Mouse (Mus musculus) yolk sac, embryonic 10.5 days (tissue): ENCODE measurements at regions not wholly inside any gene's neighbourhood (a gene's known extent, or its start where the extent isn't known, plus 50 kb on each side); places are given as distances from the start of the nearest gene placed in this dataset.

Experiments
- DNase-seq: peaks from one replicate; pipeline ENCODE4 v3.0.0-alpha.2; 2017; ENCODE audit warnings: low spot score

DNA sequence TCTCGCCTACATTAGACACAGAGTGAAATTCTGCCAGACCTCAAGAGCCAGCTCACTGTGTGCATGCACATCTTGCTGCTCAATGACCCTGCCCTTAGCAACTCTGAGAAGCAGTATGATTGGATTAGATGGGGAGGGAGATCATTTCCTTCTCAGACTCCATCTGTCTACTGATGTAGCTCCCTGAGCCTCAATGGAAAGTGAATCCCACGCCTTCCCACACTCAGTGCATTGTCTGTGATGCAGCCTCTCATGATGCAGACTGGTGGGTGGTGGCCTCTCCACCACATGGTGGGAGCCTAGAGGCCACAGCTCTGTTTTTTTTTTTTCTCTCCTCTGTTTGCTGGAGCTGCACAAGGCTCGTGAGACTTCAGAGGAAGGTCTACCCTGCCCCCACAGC, 447.1 kb upstream of the Zmiz1 start:
- DNase-seq, result no peak

DNA sequence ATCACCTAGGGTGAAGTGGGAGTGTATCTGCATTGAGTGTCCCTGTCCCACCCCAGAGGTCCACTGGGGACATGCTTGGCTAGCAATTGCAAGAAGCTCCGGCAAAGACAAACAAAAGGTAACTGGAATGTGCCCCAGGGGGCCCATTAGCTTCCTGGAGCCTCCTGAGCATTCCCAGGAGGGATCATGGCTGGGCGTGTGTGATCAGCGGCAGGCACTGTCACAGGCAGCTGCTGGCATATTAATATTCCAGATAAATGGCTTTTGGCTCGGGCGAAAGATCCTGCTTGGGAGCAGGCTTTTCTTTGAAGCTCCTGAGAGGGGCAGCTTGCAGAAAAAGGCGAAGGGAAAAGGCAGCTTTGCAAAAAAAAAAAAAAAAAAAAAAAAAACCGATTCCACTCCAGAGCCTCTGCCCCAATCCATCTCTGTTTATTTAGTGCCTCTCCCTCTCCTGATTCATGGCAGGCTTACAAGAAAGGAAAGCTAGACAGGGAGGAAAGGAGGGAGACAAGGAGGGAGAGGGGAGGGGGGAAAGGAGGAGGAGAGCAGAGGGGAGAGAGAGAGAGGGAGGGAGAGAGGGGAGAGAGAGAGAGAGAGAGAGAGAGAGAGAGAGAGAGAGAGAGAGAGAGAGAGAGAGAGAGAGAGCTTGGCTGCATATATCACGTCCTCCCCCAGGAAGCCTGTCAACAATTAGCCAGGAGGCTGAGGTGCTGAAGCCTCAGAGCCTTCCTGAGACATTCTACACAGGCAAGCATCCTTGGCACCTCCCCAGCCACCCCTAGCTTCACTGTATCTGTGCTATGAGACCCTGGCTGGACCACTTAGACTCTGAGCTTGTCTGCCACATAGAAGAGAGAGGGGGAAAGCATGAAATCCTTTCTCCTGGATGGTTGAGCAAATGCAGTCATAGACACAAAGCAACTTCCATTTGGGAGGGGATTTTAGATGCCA, 443.4 kb upstream of the Zmiz1 start:
- peak; percentile 66 for DNase-seq

DNA sequence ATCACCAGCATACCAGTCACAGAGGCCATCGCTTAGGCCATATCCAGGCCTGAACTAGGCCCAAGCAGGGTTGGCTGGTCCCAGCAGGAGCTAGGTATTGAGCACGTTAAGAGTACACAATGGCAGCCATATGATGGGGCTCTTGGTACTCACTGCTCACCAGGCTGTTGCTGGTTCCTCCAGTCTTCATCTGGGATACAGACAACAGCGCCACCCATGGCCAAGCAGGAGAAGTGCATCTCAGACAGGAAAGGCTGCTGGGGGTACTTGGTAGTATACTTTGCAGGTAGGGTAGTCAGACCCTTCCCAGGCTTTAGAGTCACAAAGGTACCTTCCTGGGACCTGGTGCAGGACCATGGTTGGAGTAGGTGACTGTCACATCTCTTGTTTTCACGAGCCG, 441.1 kb upstream of the Zmiz1 start:
- no peak for DNase-seq

DNA sequence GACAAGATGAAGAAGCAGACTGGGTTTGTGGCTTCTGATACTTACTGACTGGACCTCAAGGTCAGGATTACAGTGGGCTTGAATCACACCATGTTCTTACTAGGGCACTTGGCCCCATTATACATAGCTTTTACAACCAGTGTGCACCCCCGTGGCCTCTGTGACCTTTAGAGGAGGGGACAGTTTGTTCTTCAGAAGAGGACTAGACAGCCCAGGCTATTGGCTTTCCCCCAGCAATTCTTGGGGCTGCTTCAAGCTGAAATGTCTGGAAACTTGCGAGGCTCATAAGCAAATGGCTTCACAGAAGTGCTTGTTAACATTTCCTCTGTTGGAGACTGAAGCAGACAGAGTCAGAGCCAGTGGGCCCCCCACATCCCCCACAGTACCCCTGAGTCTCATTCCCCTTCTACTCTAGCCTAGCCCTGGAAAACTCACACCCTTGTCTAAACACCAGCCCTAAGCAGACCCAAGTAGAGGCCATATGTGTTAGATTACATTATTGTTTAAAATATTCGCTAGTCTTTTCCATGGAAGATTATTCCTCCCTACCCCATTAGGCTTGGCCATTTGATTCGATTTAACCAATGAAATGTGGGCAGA, 439.6 kb upstream of the Zmiz1 start:
- DNase-seq, result no peak

DNA sequence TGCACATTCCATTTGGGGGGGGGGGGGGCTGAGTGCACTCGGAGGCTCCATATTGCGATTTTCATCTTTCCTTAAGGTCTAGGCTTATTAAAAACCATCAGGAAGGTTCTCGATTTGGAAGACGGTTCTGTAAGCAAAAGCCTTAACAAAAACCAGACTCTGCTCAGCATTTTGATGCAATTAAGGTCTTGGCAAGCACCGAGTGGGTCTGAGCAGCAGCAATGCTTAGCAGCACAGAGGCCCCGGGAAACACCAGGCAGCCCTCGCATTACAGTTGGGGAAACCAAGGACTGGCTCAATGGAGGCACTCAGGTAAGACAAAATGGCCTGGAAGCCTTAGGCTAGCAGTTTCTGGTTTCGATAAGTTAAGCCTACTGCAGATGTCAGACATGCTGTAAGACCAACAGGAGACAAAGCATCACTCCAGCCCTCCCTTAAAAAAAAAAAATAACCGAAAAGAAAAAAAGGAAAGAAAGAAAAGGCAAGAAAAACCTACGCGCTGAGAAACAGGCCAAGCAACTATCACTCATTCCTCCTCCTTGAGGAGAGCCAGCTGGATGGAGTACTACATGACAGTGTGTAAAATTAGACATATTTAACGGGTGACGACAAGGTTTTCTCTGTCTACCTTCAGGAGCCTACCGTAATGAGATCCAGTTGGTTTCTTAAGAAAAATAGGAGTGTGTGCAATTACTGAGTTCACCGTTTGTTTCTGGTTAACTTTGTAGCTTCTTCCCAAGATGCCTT, 436.3 kb upstream of the Zmiz1 start:
- DNase-seq, result no peak

DNA sequence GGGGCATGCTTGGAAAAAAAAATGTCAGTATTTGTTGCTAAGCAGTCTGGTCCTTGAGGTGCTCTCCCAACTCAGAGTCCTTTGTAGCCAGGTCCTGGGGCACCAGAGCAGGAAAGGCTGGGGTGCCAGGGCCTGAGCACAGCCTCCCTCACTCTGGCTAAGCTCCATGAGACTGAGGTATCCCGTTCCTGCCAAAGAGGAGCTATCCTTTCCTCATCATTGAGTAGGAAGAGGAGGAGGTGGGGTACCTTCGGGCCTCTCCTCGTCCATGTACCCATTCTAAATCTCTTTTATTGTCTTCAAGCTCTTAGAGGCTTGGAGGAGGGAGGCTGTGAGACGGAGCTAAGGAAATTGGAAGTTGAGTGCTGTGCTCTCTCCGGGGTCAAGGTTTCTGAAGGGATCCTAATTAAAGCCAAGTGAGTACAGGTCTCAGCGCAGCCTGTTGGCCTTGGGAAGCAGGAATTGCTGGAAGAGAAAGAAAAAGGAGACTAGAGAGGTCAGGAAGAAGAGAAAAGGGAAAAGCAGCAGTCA, 435.6 kb upstream of the Zmiz1 start:
- no peak for DNase-seq

DNA sequence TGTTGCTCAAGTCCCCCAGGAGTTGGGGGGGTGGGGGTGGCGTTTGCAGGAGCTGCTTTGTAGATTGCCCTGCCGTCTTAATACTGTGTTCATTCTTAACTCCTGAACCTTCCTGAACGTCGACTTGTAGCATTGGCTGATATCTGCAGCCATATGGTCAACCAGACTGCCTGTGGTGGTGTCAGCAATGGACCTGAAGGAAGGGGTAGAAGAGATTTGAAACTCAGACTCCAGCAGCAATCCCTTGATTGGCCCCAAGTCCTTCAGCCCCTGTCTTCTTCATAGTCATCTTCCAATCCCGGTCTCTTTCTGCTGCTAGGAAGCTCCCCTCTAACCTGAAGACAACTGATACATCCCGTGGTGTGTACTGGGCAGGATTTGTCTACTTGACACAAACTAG, 433.9 kb upstream of the Zmiz1 start:
- DNase-seq, result no peak

DNA sequence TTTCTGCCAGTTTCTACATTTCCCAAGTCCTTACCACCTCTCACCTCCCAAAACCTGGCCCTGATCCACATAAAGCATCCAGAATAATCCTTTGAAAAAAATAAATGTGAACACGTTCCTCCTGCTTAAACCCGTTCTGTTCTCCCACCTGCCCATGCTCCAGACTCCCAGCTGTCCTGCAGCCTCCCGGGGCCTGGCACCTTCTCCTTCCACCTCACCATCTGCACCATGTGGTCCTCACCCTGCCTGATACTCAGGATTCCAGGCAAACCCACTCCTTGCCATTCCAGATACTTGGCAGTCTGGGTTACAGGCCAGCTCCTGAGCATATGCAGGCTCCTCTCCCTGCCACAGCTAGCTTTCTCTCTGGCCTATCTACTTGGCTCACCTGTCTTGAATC, 431.9 kb upstream of the Zmiz1 start:
- DNase-seq, result no peak

DNA sequence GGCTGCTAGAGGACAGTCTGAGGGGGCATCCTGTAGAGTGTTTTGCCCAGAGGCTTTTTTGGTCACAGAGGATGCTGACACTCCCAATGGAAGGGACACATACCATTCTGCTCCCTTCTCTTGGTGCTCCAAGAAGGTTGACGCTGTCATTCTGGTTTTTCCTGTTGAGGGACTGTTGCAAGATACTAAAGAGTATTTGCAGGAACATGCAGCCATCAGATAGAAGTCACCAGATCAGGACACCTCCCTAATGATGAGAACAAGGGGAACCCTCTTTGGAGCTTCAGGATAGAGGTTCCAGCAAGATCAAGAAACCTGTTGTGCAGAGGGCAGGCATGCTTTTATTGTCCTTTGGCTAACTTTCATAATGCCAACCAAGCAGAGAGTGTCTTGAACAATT, 431.1 kb upstream of the Zmiz1 start:
- DNase-seq, result no peak

DNA sequence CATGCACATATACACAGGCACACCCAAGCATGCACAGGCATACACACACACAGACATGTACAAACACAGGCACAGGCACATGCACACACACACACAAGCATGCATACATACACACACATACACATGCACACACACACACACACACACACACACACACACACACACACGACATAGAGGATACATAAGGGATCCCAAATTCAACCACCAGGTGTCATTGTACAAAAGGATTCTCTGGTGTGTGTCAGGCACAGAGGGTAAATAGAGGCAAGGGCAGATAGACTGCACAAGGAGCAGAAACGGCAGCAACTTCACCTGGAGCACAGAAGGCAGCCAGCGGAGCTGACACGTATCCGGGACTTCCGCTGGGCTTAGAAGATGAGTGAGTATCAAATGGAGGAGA, 428.1 kb upstream of the Zmiz1 start:
- no peak for DNase-seq

DNA sequence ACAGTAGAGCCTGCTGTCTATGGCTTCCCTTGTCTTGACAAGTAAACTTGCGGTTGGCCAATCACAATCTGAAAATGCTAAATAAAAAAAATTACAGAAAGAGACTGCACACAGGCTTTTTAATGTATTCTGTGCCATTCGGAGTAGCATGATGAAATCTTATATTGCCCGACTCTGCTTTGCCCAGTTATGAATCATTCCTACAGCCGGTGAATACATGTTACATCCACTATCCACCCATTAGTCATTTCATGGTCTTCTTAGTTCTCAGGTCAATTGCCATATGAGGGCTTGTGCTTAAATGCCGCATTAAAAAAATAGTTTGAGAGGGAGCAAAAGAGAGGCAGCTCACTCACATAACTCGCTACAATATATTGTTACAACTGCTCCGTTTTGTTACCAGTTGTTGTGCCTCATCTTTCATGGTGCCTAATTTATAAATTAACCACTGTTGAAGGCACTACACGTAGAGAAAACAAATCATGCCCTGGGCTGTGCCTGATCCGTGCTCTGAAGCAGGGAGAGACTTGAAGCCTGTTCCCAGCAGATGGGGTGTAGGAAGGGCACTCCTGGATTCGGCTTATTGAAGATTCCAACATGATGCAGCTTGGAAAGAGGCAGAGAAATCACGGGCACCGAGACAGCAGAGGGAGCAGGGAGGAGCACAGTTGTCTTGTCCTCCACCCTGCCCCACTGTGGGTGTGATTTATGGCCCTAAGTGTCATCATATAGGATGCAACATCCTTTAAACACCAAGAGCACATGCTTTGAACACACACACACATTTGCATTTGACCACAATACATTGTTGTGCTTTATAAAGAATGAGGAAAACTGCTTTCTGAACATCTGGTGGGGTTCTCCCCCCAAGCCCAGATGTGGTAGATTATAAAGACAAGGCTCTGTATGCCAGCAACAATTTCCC, 427.0 kb upstream of the Zmiz1 start:
- no peak for DNase-seq

DNA sequence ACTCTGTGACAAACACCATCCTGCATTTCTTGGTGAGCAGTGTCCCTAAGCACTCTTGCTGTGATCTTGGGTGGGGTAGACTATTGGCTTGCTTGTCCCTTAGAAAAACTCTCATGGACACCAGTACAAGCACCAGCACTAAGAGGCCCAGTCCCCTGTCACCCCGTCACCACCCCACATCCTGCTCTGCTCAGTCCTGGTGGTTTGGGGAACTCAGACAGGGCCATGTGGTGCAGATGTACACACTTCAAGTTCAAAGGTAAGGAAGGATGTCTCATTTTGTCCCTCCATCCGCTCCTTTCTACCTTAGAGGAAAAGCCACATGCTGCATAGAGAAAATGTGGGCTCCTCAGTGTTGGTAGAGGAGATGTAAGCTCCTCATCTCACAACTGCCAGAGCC, 426.1 kb upstream of the Zmiz1 start:
- no peak for DNase-seq

DNA sequence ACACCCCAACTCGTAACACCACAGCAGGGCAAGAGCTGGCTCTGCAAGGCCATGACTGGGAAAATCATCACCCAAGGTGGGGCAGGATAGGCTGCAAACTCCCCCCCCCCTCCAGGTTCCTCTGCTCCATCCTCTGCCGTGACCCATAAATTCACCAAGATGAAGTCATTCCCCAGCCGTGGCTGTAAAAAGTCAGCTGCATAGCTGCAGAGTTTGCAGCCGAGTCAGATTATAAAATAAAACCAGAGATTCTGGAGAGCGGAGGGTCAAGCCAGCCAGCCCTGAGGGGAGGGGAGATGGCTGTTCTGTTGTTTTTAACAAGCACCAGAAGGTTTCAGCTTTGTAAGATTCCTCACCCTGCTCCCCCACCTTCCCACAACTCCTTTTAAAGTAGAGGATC, 416.7 kb upstream of the Zmiz1 start:
- DNase-seq, result peak; percentile 48

DNA sequence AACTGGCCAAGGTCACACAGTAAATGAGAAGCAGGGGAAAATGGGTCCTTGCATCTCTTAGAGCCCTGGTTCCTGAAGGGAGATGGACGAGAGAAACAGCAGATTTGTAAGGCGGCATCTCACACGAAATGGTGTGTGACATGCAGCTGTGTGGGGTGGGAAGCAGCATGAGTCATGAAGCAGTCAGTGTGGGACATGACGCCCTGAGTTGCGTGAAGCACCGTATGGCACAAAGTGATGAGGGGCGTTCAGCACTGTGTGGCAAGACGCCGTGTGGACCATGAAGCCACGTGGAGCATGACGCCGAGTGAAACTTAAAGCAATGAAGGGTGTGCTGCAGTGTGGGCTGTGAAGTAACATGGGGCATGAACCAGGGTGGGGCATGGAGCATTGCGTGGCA, 414.9 kb upstream of the Zmiz1 start:
- DNase-seq, result no peak

DNA sequence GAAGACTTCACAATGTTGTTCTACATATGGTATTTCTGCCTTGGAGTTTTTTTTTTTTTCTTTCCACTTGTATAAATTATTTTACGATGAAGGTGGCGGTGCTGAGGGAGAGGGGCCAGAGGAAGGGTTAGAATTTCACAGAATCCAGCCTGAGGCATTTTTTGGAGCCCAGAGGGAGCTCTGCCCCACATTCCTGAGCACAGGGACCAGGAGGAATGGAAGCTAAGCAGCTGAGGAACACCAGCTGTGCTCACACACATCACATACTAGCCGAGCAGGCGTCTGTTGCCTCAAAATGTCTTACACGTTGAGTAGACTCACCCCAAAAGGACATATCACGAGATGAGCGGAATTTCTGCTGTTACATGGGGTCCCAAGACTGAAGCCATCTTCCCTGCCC, 414.1 kb upstream of the Zmiz1 start:
- DNase-seq, result no peak

DNA sequence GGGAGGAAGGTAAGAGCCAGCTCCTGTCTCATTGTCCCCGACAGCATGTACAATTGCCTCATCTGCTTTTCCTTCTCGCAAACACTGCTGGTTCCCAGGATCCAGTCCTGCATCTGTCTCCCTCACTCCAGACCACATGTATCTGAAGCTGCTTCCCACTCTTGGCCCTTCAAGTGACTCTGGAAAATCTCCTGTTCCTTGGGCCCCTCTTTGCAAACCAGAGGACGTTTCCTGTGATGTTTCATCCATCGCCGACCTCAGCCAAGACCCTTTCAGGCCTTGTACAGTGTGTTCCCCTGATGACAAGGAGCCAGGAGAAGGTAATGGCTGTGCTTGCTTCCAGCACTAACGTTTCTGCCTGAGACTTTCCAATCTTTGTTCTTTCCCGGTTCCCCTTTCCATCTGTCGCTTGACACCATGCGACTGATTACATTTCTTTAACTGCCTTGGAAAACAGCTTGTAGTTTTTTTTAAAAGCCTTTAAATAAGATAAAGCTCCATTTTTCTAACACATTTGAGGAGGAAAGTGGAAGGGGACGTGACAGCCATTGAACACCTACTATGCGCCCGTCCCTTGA, 408.2 kb upstream of the Zmiz1 start:
- DNase-seq, result no peak

DNA sequence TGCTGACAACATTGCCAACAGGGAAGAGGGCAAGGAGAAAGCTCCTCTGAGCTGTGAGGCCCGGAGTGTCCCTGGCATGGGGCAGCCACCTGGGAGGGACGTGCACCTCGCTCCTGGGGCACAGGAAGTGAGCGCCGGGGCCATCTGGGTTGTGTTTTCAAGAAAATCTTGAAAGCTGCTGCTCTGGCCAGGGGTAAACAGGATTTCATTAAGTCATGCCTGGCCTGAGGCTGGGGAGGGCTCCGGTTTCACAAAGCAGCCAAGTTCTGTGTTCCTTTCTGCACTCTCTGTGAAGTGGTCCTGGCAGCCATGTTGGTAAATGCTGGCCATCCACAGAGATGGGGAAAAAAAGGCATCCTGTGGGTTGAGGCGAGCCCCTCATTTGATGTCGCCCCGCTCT, 406.8 kb upstream of the Zmiz1 start:
- no peak for DNase-seq

DNA sequence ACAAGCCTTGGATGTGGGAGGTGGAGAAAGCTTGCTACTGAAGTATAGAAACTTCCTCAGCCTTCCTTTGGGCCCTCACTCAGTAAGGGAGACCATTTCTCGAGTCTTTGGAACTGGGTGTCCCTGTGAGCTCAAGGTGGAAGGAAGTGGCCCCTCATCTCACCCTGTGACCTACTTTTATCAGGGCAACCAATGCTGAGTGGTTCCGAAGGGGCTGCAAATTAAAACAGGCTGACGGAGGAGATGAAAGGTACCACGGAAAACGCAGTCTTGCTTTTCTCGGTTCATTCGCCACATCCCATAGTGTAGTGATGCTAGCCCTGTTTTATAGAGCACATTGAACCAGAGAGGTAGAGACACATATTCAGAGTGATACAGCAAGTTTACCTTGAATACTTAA, 399.6 kb upstream of the Zmiz1 start:
- no peak for DNase-seq

DNA sequence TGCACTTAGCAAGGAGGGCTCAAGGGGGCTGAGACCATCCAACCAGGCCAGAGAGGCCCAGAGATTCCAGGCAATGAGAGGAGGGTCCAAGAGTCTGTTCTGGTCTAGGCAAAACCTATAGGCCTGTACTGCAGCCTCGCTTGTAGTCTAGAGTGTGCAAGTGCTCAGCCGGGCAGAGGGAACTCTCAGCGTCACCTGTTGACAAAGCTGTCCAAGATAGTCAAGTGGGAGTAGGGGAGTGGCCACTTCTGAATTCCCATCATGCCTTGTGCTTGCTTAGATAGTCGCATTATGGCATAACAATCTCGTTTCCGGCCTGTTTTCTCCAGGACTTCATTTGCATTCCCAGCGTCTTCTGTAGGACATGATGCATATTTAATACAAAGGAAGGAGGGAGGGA, 398.7 kb upstream of the Zmiz1 start:
- no peak for DNase-seq

DNA sequence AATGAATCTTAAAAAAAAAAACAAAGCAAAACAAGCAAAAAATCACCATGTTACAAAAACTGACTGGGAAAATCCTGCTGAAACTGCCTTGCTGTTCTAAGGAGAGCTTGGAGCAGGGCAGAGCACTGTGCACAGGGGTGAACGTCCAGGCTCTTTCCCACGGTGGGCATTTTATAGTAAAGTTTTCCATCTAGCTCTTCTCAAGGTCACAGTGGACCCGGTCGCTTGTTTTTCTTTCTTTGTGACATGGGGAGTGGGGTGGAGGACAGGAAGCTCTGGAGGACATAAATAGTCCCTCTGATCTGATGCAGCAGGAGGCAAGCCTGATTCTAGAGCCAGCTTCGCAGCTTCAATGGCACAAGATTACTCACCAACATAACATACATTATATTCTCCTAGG, 395.9 kb upstream of the Zmiz1 start:
- DNase-seq, result no peak

DNA sequence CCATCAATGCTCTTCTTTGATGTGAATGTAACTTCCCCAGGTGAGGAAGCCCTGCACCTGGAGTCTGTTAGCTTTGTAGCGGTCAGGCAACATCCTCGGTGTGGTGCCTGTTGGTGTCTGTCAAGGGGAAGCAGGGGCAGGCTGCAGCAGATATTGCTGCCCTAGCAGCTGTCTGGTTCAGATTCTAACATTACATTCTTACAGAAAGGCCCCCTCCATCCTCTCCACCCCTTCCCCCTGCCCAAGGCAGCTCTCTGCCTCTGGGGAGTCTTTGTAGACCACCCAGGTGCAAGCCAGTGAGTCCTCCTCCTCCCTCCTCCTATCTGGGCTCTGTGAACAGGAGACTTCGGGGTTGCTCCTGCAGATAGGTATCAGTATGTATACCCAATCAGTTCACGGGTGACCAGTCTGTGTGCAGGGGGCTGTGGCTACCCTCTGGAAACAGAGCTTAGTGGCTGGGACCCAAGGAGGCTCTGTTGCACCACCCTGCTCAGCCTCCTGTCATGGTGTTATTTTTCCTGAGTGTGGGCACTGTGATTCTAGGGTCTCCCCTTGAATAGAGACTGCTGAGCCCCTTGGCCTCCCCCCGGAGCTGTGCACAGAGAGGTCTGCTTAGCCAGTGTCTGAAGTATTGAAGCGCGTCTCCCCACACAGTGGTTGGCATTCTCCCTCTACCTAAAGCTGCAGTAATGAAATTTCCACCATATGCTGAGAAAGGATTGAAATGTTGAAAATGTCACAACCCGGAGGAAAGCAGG, 394.6 kb upstream of the Zmiz1 start:
- DNase-seq, result peak; percentile 5
